Mouse (Mus musculus): ENCODE measurements around the gene Sez6l.

- TF ChIP-seq NANOG (IDR thresholded peaks at IDR 0.05; ENCODE audit: borderline replicate concordance, low read length) (no peak), CTCF (conservative IDR thresholded peaks at IDR 0.05; ENCODE audit: low read length) (no peak)
These were observed 89.5 kb downstream of the Sez6l start for GRCm38 (mm10) chr5:112487504-112487903.
